Mouse (Mus musculus): ENCODE results near the gene Rbm11. TPM values are rescaled to one million over a fixed set of nuclear protein-coding genes. Genes with fewer than 3 reads are reported as not detected.

Gene Rbm11
- polyA plus RNA-seq, 1 experiment from 2014 or later = 0.03 TPM

Other genes starting within 250 kb of the Rbm11 start
- gene Lipi, start 6.8 kb upstream of the Rbm11 start, polyA plus RNA-seq (2015; fragmentation: Nextera tagmentation; extraction: Ambion mirVana) = not detected in 2 replicates
- 8.5 and 9.1 TPM in 2 replicates for gene Hspa13, start 174.3 kb downstream of the Rbm11 start, polyA plus RNA-seq (2015; fragmentation: Nextera tagmentation; extraction: Ambion mirVana)

Measured in liver, embryonic 15.5 days (tissue).